ENCODE assay signal across 10 mouse cellular contexts in genomic region chr17:25123979-25124378, GRCm38 (mm10). TPM values are rescaled to one million over a fixed set of nuclear protein-coding genes. Genes with fewer than 3 reads are reported as not detected.
A peak's percentile ranks its signal among the peaks of the same experiment; 100 is the strongest.
DNase-seq lines count a peak whose midpoint lies in the region; ATAC-seq and TF ChIP-seq lines count a peak whose summit lies in the region.
"Had no signal": no experiment of that assay in that cellular context is flagged by ENCODE, and none has a peak within 500 bp of the region (broad histone marks: within the 10 kb centered on the region; RNA-seq: fewer than 3 reads in every experiment).

No protein-coding gene starts in this region.

- no peak overlapping the region for H3K27ac ChIP-seq in heart, adult 2 months
- no peak overlapping the region for H3K27ac ChIP-seq in spleen, adult 2 months (ENCODE audit: insufficient read depth, low read length)
- H3K27ac ChIP-seq: neural tube, embryonic 12.5 days had no signal

- peak; percentile 32 for ATAC-seq in inflammation-experienced regulatory T-cells, adult 6 months

- no peak overlapping the region for H3K4me3 ChIP-seq in heart, adult 2 months
- H3K4me3 ChIP-seq in spleen, adult 2 months (ENCODE audit: extremely low read depth, insufficient read depth, insufficient read length), result no peak overlapping the region
- H3K4me3 ChIP-seq: neural tube, embryonic 12.5 days had no signal

- no peak for DNase-seq in heart, adult 2 months
- DNase-seq in heart, postnatal 25 days (ENCODE audit: low spot score), result no peak
- DNase-seq in spleen, adult 2 months (ENCODE audit: low read depth in 1 of 2, low spot score in 2 of 2), result peak in 1 of 2 experiments; percentile 26
- no peak for DNase-seq in spleen, postnatal 36 days (ENCODE audit: low spot score in 2 of 2)
- peak; percentile 52 for DNase-seq in thymus, postnatal 25 days
- no peak for DNase-seq in ovary, postnatal 36 days (ENCODE audit: low spot score)
- DNase-seq in urinary bladder, postnatal 4 days (ENCODE audit: low spot score in 2 of 2), result no peak

- 32% methylated on average over 7 of the region's 7 CpGs for WGBS in heart, adult 2 months
- 34% methylated on average over 7 of the region's 7 CpGs for WGBS in spleen, adult 2 months

- no peaks in the 10 kb centered on the region for H3K36me3 ChIP-seq in heart, adult 2 months (ENCODE audit: control insufficient read depth, insufficient read depth, low read length)
- H3K36me3 ChIP-seq in spleen, adult 2 months (ENCODE audit: control insufficient read depth, insufficient read depth, low read length), result no peaks in the 10 kb centered on the region
- H3K36me3 ChIP-seq: neural tube, embryonic 12.5 days had no signal

- H3K9ac ChIP-seq in heart, adult 2 months (ENCODE audit: low read depth, low read length), result no peak overlapping the region
- H3K9ac ChIP-seq: neural tube, embryonic 12.5 days had no signal

- H3K4me1 ChIP-seq in heart, adult 2 months (ENCODE audit: control insufficient read depth, insufficient read depth, low read length), result peaks cover 2% of the 10 kb centered on the region; the same call in 1 of the 2 replicates
- H3K4me1 ChIP-seq in spleen, adult 2 months (ENCODE audit: control insufficient read depth, insufficient read depth, insufficient read length), result no peaks in the 10 kb centered on the region
- H3K4me1 ChIP-seq: neural tube, embryonic 12.5 days had no signal

- H3K27me3 ChIP-seq in heart, adult 2 months (ENCODE audit: control insufficient read depth, insufficient read depth, low read length), result no peaks in the 10 kb centered on the region
- H3K27me3 ChIP-seq in spleen, adult 2 months (ENCODE audit: control insufficient read depth, insufficient read depth, low read length), result 0 out of 2 replicates have a peak, but pooled peaks cover 1% of the 10 kb centered on the region

- TF ChIP-seq POLR2A in heart, adult 2 months (IDR thresholded peaks at IDR 0.05; ENCODE audit: insufficient read depth, low read depth, low read length), result no peak
- TF ChIP-seq POLR2A in spleen, adult 2 months (IDR thresholded peaks at IDR 0.05; ENCODE audit: low read depth, low read length), result no peak

- intact Hi-C loops in heart, adult 2 months (cut with DNase I), result no loop called here
- intact Hi-C loops in heart, postnatal 25 days (cut with DNase I), result loop anchor here (10.0 kb wide), 1 partner anchor 379 kb away; no protein-coding TSS in a partner anchor

- no peaks in the 10 kb centered on the region for H3K79me2 ChIP-seq in heart, adult 2 months (replicated peaks; ENCODE audit: control insufficient read depth, insufficient read depth, low read length)

- peak; percentile 61 for TF ChIP-seq CTCF in heart, adult 2 months (IDR thresholded peaks at IDR 0.05)
- TF ChIP-seq CTCF in spleen, adult 2 months (IDR thresholded peaks at IDR 0.05; ENCODE audit: extremely low read depth, insufficient read depth, insufficient read length, insufficient replicate concordance), result peak; percentile 36; the same call in 1 of the 2 replicates

- TF ChIP-seq EP300 in heart, adult 2 months (IDR thresholded peaks at IDR 0.05; ENCODE audit: insufficient read depth, low read depth, low read length), result no peak

RNA-seq across cellular contexts. Expression of gene Ptx4, which starts 3.4 kb away (rescaled TPM):
- 1 to 10 TPM; 5.4 to 5.8 TPM for total RNA-seq in heart, adult 2 months (2021)
- polyA plus RNA-seq in heart, adult 2 months (2012; rRNA removed), result 0.16 and 0.26 TPM in 2 replicates
- total RNA-seq in heart, postnatal 25 days (2021), result 1 to 10 TPM; 3.7 to 6.7 TPM
- polyA plus RNA-seq in spleen, adult 2 months (2012; rRNA removed), result not detected in 2 replicates
- not detected for polyA plus RNA-seq in inflammation-experienced regulatory T-cells, adult 6 months (2017; shearing (Covaris generic))
- polyA plus RNA-seq: neural tube, embryonic 12.5 days had no signal

RNA-seq across cellular contexts. Expression of gene Telo2, which starts 8.2 kb away (rescaled TPM):
- 10 to 100 TPM; 12.1 to 13.5 TPM for total RNA-seq in heart, adult 2 months (2021)
- 12.7 and 15.5 TPM in 2 replicates for polyA plus RNA-seq in heart, adult 2 months (2012; rRNA removed)
- total RNA-seq in heart, postnatal 25 days (2021), result 10 to 100 TPM; 10.8 to 12.2 TPM
- polyA plus RNA-seq in spleen, adult 2 months (2012; rRNA removed), result 20.7 and 22.6 TPM in 2 replicates
- 10 to 100 TPM; 13.5 to 33.6 (median 17.7) TPM for polyA plus RNA-seq in inflammation-experienced regulatory T-cells, adult 6 months (2017; shearing (Covaris generic))

RNA-seq across cellular contexts. Expression of gene Clcn7, which starts 9.2 kb away (rescaled TPM):
- total RNA-seq in heart, adult 2 months (2021), result 10 to 100 TPM; 25.4 to 28.5 TPM
- polyA plus RNA-seq in heart, adult 2 months (2012; rRNA removed), result 24.6 and 31.3 TPM in 2 replicates
- 10 to 100 TPM; 25.5 to 27.5 TPM for total RNA-seq in heart, postnatal 25 days (2021)
- 27.0 and 29.9 TPM in 2 replicates for polyA plus RNA-seq in spleen, adult 2 months (2012; rRNA removed)
- polyA plus RNA-seq in inflammation-experienced regulatory T-cells, adult 6 months (2017; shearing (Covaris generic)), result 10 to 100 TPM; 16.6 to 27.4 (median 20.6) TPM

RNA-seq across cellular contexts. Expression of gene Ccdc154, which starts 38.3 kb away (rescaled TPM):
- total RNA-seq in heart, adult 2 months (2021), result not detected
- polyA plus RNA-seq in heart, adult 2 months (2012; rRNA removed), result 0.06 TPM in 1 of 2 replicates, not detected in the other
- total RNA-seq in heart, postnatal 25 days (2021), result not detected
- polyA plus RNA-seq in spleen, adult 2 months (2012; rRNA removed), result 0.04 TPM in 1 of 2 replicates, not detected in the other
- not detected for polyA plus RNA-seq in inflammation-experienced regulatory T-cells, adult 6 months (2017; shearing (Covaris generic))
- total RNA-seq: left cerebral cortex, postnatal 10 days had no signal
- polyA plus RNA-seq: neural tube, embryonic 12.5 days had no signal

RNA-seq across cellular contexts. Expression of gene Tmem204, which starts 40.6 kb away (rescaled TPM):
- 10 to 100 TPM; 40.0 to 45.1 TPM for total RNA-seq in heart, adult 2 months (2021)
- 77.3 and 82.0 TPM in 2 replicates for polyA plus RNA-seq in heart, adult 2 months (2012; rRNA removed)
- 10 to 100 TPM; 34.5 to 41.7 TPM for total RNA-seq in heart, postnatal 25 days (2021)
- polyA plus RNA-seq in spleen, adult 2 months (2012; rRNA removed), result 37.6 and 46.7 TPM in 2 replicates
- under 1 TPM in 2 of 3 experiments, not detected in 1; 0.47 to 0.66 TPM for polyA plus RNA-seq in inflammation-experienced regulatory T-cells, adult 6 months (2017; shearing (Covaris generic))
